Mouse (Mus musculus): ENCODE data around the gene 4930402K13Rik.
"Not testable (repeated sequence)": the region's sequence is repeated elsewhere in the genome, so short reads cannot be mapped to it uniquely, and the experiment has no call there.

4930402K13Rik gene

DNA sequence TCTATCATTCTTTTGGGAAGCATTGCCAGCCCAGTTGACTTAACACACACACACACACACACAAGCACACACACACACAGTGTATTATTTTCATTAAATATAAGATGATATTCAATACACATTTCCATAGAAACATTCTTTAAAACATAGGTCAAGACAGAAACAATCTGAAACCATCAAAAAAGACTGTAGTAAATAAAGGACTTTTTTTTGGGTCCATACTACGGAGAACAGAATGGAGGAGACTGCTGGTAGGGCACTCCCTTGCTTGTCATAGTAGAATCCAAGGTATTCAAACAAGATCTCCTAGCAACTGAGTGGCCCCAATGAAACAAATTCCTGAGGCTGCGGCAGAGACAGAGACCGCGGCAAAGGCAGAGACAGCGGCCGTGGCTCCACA is at the start of gene 4930402K13Rik:
4930402K13Rik (plus strand) TSS at position 301 of the 400 bp plus-strand sequence.
- CTCF ChIA-PET: no interaction called here

DNA sequence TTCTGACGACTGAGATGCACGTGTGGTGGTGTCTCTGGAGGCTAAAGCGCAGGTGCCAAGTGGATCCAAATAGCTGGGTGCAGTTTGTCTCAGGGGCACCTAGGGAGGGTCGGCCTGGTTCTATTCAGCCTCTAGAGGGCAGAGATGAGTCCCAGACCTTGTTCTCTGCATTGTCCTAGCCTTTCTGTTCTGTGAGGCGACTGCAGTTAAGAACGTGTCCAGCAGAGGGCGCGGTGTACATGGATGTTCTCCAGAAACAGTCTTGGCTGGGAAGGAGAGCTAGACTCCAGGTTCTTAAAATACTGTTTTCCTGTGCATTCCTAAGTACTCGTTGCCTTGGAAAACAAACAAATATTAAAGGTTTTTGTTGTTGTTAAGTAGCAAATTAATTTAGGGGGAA is 43.4 kb upstream of the 4930402K13Rik start:
- CTCF ChIA-PET: not testable (repeated sequence)

DNA sequence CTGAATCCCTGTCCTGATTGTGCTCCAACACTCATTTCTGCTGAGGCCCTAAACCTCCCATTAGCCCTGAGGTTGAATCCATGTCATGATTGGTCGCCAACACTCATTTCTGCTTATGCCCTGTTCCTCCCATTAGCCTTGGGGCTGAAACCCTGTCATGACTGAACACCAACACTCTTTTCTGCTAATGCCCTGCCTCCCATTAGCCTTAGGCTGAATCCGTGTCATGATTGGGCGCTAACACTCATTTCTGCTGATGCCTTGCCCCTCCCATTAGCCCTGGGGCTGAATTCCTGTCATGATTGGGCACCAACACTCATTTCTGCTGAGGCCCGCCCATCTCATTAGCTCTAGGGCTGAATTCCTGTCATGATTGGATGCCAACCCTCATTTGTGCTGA is 42.3 kb upstream of the 4930402K13Rik start:
- CTCF ChIA-PET: no interaction called here

DNA sequence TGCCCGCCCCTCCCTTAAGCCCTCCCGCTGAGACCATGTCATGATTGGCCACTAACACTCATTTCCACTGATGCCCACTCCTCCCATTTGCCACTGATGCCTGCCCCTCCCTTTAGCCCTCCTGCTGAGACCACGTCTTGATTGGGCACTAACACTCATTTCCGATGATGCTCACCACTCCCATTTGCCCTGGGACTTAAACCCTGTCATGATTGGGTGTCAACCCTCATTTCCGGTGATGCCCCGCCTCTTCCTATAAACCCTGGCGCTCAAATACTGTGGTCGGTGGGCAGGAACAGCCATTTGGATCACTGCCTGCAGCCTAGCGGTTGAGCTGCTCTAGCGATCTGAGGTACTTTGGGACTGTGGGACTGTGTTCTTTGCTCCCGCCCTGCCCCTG is 41.6 kb upstream of the 4930402K13Rik start, which contains the start of gene Fthl17f:
Fthl17f (plus strand) TSS at position 301 of the 400 bp plus-strand sequence.
- CTCF ChIA-PET: not testable (repeated sequence)

DNA sequence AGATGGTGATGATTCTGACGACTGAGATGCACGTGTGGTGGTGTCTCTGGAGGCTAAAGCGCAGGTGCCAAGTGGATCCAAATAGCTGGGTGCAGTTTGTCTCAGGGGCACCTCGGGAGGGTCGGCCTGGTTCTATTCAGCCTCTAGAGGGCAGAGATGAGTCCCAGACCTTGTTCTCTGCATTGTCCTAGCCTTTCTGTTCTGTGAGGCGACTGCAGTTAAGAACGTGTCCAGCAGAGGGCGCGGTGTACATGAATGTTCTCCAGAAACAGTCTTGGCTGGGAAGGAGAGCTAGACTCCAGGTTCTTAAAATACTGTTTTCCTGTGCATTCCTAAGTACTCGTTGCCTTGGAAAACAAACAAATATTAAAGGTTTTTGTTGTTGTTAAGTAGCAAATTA is 26.7 kb upstream of the 4930402K13Rik start:
- CTCF ChIA-PET: not testable (repeated sequence)

DNA sequence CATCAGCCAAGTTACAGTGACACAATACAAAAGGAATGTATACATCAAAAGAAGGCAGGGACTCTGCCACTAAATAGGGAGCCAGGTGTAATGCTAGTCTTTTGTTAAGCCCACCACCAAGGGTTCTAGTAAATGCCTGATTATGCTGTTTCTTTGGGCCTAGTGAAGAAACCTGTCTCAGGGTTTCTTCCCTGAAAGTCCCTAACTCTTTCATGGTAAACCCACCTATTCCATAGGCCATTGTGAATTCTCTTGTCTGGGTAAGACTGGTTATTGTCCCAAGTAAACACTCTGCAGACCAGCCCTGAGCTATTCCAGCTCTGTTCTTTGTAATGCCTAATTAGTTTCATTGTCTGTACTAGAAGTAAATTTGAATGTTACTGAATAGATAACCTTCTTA is 9.3 kb upstream of the 4930402K13Rik start:
- CTCF ChIA-PET: not testable (repeated sequence)

DNA sequence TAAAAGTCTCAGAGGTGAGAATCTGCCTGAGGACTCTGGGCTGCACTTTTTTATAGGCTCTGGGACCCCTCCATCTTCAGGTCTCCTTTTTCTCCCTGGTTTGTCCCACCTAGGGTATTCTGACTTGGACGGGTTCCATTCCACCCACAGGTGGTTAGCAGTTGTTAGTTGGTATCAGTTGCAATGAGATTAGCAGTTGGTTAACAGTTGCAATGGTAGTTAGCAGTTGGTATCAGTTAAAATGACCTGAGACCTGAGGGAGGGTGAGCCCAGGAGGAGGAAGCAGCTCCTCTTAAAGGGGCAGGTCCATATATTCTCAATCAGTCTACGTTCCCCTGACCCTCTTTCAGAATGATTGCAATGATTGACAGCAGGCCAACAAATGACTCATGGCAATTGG is 6.0 kb downstream of the 4930402K13Rik start:
- CTCF ChIA-PET: no interaction called here

DNA sequence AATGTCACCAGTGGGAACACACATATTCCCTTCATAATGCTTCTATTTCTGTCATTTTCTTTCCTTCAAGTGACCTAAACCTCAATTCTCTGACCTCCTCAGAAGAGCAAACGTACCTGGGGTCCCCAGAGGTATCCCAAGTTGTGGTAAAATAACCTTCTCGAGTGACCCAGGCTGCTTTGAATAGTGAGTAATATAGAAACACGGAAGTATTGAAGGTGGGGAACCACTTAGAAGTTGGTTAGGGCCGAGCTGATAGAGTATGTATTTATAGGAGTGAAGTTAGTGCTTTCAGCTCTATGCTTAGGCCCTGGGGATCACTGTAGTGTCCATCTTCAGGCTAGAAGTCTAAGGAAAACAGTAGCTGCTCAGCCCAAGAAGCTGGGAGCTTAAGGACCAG is 20.6 kb downstream of the 4930402K13Rik start:
- CTCF ChIA-PET: no interaction called here

DNA sequence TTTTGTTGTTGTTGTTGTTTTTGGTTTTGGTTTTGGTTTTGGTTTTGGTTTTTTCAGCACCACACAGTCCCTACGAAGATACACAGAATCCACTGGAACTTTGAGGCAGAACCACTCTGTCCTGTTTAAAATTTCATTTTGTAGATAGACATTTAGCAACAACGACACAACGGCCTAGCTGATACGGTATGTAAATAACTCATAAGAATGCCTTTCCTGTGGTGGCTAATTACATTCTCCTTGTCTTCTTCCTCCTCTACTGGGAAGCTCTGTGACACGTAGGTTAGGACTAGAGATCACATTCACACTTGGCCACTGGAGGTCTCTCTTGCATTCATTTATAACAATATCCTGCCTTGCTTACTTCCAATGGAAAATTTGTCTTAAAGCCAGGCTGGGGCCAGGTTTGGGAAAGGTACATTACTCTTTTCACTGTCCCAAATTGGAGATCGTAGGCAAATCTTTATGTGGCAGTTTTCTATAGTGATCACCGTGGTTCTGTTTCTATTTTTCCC is 24.0 kb downstream of the 4930402K13Rik start:
- CTCF ChIA-PET: interaction anchor here (1.1 kb wide), 1 partner anchor 14 kb away, joined by 4 read pairs; no protein-coding TSS in a partner anchor

DNA sequence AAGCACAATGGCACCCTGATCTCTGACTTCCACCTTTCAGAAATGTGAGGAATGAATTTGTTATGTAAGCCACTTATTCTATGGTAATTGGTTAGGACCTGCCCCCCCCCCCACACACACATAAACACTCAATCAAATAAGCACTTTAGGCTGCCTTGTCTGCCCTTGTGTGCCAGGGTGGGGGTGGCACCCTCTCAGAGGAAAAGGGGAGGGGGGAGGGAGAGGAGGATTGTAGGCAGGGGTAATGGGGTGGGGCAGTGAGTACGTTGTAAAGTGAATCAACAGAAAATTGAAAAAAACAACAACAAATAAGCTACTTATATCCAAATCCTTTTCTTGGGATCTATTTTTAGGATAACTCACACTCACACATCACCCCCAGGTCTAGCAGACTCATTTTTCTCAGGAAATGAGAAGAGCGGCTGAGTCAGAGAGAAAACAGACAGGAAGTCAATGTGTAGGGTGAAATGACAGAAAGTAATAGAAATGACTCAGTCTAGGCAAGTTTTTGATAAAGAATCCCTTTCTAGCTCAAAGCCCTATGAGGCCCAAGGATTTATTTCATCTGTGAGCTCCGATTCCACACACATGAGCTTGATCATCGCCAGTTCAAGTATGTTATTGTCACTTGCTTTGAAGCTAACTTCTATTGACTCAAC is 35.1 kb downstream of the 4930402K13Rik start:
- CTCF ChIA-PET: no interaction called here

DNA sequence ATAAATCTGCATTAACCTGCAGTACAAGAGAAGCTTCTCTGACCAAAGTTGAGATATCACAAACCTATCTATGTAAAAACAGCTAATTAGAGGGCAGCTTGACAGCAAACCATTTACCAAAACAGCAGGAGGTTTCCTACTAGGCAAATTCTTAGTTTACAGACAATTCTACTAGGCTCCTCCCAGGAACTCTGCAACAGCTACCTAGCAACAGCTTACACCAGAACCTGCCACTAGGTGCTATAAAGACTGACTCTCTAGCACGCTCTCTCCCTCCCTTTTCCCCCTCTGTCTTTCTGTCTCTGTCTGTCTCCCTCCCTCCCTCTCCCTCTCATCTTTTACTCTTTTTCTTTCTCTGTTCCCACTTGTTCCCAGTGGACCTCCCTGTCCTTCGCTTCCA is 38.3 kb downstream of the 4930402K13Rik start:
- CTCF ChIA-PET: interaction anchor here (0.6 kb wide), 1 partner anchor 25 kb away, joined by 3 read pairs; no protein-coding TSS in a partner anchor

Data from spleen, embryonic (tissue).